Mouse (Mus musculus): Measurements from ENCODE around the gene Med26. TPM values are rescaled to one million over a fixed set of nuclear protein-coding genes. Genes with fewer than 3 reads are reported as not detected.

Med26 gene
- polyA plus RNA-seq, 1 experiment from 2014 or later = 18.1 TPM

GRCm38 (mm10) chr8:72521888-72522287 is 26.2 kb downstream of the Med26 start:
- H3K27ac ChIP-seq (ENCODE audit: low read depth, low read length) = no peak overlapping the region
- no peaks in the 10 kb centered on the region for H3K36me3 ChIP-seq (ENCODE audit: control insufficient read depth, insufficient read depth, low read length)
- H3K4me1 ChIP-seq (replicated peaks; ENCODE audit: control insufficient read depth, insufficient read depth, low read length) = no peaks in the 10 kb centered on the region
- H3K4me2 ChIP-seq (ENCODE audit: low read depth, low read length, severe bottlenecking) = no peak overlapping the region
- H3K27me3 ChIP-seq (ENCODE audit: control insufficient read depth, insufficient read depth, low read length) = no peaks in the 10 kb centered on the region
- no peak overlapping the region for H3K9ac ChIP-seq (ENCODE audit: low read length)
- DNase-seq (ENCODE audit: low spot score) (no peak), ATAC-seq (replicated peaks; ENCODE audit: low FRiP score) (no peak)
- H3K4me3 ChIP-seq (ENCODE audit: low read depth, low read length) = no peak overlapping the region
- H3K9me3 ChIP-seq (ENCODE audit: control insufficient read depth, low read length) = no peaks in the 10 kb centered on the region

- H3K9me3 ChIP-seq (ENCODE audit: control insufficient read depth, low read length) = no peaks in the 10 kb centered on the region
- H3K27me3 ChIP-seq (ENCODE audit: control insufficient read depth, insufficient read depth, low read length) = no peaks in the 10 kb centered on the region
- DNase-seq (ENCODE audit: low spot score) (peak; percentile 33), ATAC-seq (replicated peaks; ENCODE audit: low FRiP score) (no peak)
- H3K36me3 ChIP-seq (ENCODE audit: control insufficient read depth, insufficient read depth, low read length) = no peaks in the 10 kb centered on the region
- no peaks in the 10 kb centered on the region for H3K4me1 ChIP-seq (replicated peaks; ENCODE audit: control insufficient read depth, insufficient read depth, low read length)
- 70% methylated on average over 7 of the region's 7 CpGs for WGBS
- H3K4me3 ChIP-seq (ENCODE audit: low read depth, low read length) = no peak overlapping the region
- no peak overlapping the region for H3K9ac ChIP-seq (ENCODE audit: low read length)
- H3K27ac ChIP-seq (ENCODE audit: low read depth, low read length) = no peak overlapping the region
- H3K4me2 ChIP-seq (ENCODE audit: low read depth, low read length, severe bottlenecking) = no peak overlapping the region
These were observed 30.6 kb downstream of the Med26 start for GRCm38 (mm10) chr8:72517421-72517988.

DNA sequence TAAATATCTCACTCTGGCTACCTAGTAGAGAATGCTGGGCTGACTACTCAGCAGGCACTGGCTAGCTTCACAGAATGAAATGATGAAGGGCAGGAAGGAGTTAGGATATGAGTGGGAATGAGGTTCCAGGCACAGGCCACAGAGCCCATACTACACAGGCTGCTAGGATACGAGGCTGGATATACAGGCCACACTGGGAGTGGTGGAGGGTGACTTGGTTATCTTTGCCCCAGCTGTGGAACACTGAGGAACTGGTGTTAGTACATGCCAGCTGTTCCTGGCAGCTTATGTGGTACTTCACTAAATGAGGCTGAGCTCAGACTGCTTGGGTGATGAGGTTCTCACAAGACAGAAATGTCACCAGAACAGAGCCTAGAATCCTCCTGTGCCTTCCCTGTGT is 34.9 kb downstream of the Med26 start:
- DNase-seq (ENCODE audit: low spot score) (no peak), ATAC-seq (replicated peaks; ENCODE audit: low FRiP score) (no peak)
- Histone ChIP-seq H3K4me1 (replicated peaks; ENCODE audit: control insufficient read depth, insufficient read depth, low read length) (no peaks in the 10 kb centered on the region), H3K36me3 (ENCODE audit: control insufficient read depth, insufficient read depth, low read length) (no peaks in the 10 kb centered on the region), H3K9me3 (ENCODE audit: control insufficient read depth, low read length) (no peaks in the 10 kb centered on the region), H3K4me2 (ENCODE audit: low read depth, low read length, severe bottlenecking) (no peak overlapping the region), H3K9ac (ENCODE audit: low read length) (no peak overlapping the region), H3K27me3 (ENCODE audit: control insufficient read depth, insufficient read depth, low read length) (no peaks in the 10 kb centered on the region), H3K4me3 (ENCODE audit: low read depth, low read length) (no peak overlapping the region), H3K27ac (ENCODE audit: low read depth, low read length) (no peak overlapping the region)
- WGBS = 100% methylated on average over 1 of the region's 1 CpGs

DNA sequence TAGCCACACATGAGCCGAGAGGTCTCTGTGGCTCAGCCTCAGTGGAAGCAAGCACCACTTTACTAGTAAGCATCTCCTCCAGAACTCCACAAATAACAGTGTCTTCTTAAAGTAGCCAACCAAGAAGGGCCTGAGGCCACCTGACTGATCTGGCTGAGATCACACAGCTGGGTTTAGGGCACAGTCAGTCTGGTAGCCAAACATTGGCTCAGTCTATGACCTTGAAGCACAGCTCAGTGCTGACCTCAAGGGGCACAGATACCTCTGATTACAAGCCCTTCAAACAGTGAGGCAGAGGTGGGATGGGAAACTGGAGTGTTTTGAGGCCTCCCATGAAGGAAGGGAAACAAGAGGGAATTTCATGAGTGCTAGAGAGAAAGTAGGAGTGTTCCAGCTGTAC is 35.4 kb downstream of the Med26 start:
- Histone ChIP-seq H3K4me1 (replicated peaks; ENCODE audit: control insufficient read depth, insufficient read depth, low read length) (no peaks in the 10 kb centered on the region), H3K4me3 (ENCODE audit: low read depth, low read length) (no peak overlapping the region), H3K4me2 (ENCODE audit: low read depth, low read length, severe bottlenecking) (no peak overlapping the region), H3K27me3 (ENCODE audit: control insufficient read depth, insufficient read depth, low read length) (no peaks in the 10 kb centered on the region), H3K27ac (ENCODE audit: low read depth, low read length) (no peak overlapping the region), H3K9ac (ENCODE audit: low read length) (no peak overlapping the region), H3K9me3 (ENCODE audit: control insufficient read depth, low read length) (no peaks in the 10 kb centered on the region), H3K36me3 (ENCODE audit: control insufficient read depth, insufficient read depth, low read length) (no peaks in the 10 kb centered on the region)
- DNase-seq (ENCODE audit: low spot score) (no peak), ATAC-seq (replicated peaks; ENCODE audit: low FRiP score) (no peak)
- WGBS = 91% methylated on average over 1 of the region's 1 CpGs

DNA sequence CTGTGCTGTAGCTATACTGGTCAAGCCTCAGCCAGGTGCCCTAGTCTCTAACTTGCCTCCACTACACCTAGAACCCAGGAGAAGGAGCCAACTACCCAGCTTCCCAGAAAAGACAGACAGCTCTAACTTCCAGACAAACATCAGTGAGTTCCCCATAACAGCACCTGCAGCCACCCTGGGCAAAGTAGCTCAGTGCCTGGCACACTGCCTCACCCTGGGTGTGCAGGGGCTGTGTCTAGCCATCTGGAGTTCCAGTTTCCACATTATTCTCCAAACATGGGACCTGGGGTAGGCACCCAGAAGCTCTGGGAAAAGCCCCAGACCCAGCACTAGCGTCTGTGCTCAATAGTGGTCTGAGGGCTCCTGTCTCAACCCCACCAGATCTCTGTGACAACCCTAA is 40.6 kb downstream of the Med26 start:
- no peak overlapping the region for H3K4me2 ChIP-seq (ENCODE audit: low read depth, low read length, severe bottlenecking)

DNA sequence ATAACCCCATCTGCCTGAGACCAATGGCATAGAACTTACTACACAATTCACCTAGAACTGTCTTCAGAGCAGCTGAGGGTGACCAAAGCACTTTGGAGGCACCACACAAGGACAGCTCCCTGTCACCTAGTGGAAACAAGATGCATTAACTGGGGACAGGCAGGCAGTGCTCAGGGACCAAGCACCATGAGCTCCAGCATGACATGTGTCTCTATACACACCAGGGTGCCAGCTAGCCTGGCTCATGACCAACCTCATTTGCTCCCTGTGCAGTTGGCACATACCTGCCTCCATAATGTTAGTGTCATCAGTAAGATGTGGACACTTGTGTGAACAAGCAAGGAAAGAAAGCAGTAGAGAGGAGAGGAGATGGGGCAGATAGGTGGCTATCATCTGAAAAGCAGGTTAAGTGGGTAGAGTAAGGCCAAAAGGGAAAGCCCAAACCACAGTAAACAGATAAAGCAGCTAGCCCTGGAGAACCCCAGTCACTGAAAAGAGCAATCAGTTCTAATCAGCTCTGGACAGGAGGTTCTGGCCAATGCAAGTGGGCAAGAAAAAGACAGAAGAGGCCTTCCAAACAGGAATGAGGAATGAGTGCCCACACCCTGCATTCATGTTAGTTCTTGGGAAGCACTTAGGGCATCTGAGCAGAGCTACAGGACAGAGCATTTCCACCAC is 43.3 kb downstream of the Med26 start:
- DNase-seq (ENCODE audit: low spot score) (no peak), ATAC-seq (replicated peaks; ENCODE audit: low FRiP score) (no peak)
- Histone ChIP-seq H3K36me3 (ENCODE audit: control insufficient read depth, insufficient read depth, low read length) (no peaks in the 10 kb centered on the region), H3K27me3 (ENCODE audit: control insufficient read depth, insufficient read depth, low read length) (no peaks in the 10 kb centered on the region), H3K9me3 (ENCODE audit: control insufficient read depth, low read length) (no peaks in the 10 kb centered on the region), H3K4me2 (ENCODE audit: low read depth, low read length, severe bottlenecking) (no peak overlapping the region), H3K9ac (ENCODE audit: low read length) (no peak overlapping the region), H3K27ac (ENCODE audit: low read depth, low read length) (no peak overlapping the region), H3K4me3 (ENCODE audit: low read depth, low read length) (no peak overlapping the region), H3K4me1 (replicated peaks; ENCODE audit: control insufficient read depth, insufficient read depth, low read length) (no peaks in the 10 kb centered on the region)

More for the DNA sequence above, 40.6 kb downstream of the Med26 start:
- Histone ChIP-seq H3K4me3 (ENCODE audit: low read depth, low read length) (no peak overlapping the region), H3K36me3 (ENCODE audit: control insufficient read depth, insufficient read depth, low read length) (no peaks in the 10 kb centered on the region), H3K9ac (ENCODE audit: low read length) (no peak overlapping the region), H3K9me3 (ENCODE audit: control insufficient read depth, low read length) (no peaks in the 10 kb centered on the region), H3K4me1 (replicated peaks; ENCODE audit: control insufficient read depth, insufficient read depth, low read length) (no peaks in the 10 kb centered on the region), H3K27ac (ENCODE audit: low read depth, low read length) (no peak overlapping the region), H3K27me3 (ENCODE audit: control insufficient read depth, insufficient read depth, low read length) (no peaks in the 10 kb centered on the region)
- ATAC-seq (replicated peaks; ENCODE audit: low FRiP score) = no peak
- DNase-seq (ENCODE audit: low spot score) = no peak
- 89% methylated on average over 1 of the region's 1 CpGs for WGBS

DNA sequence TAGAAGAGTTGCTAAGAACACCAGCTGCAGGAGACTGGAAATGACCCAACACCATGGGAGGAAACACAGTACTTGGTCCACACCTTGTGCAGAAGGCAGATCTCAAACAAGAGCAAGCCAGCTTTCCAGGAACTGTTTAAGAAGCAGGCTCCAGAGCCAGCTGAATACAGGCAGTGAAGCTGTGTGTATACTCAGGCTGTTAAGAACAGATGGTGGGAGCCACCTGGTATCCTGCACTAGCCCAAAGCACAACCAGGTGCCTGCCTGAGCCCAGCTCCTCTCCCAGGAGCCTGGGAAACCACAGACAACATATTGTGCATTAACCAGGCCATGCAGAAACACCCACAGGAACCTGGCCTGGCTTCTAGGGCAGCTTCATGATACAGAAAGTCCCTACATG is 43.9 kb downstream of the Med26 start:
- ATAC-seq (replicated peaks; ENCODE audit: low FRiP score) (no peak), DNase-seq (ENCODE audit: low spot score) (no peak)
- Histone ChIP-seq H3K27me3 (ENCODE audit: control insufficient read depth, insufficient read depth, low read length) (no peaks in the 10 kb centered on the region), H3K36me3 (ENCODE audit: control insufficient read depth, insufficient read depth, low read length) (no peaks in the 10 kb centered on the region), H3K27ac (ENCODE audit: low read depth, low read length) (no peak overlapping the region), H3K4me1 (replicated peaks; ENCODE audit: control insufficient read depth, insufficient read depth, low read length) (no peaks in the 10 kb centered on the region), H3K9me3 (ENCODE audit: control insufficient read depth, low read length) (no peaks in the 10 kb centered on the region), H3K4me3 (ENCODE audit: low read depth, low read length) (no peak overlapping the region), H3K9ac (ENCODE audit: low read length) (no peak overlapping the region), H3K4me2 (ENCODE audit: low read depth, low read length, severe bottlenecking) (no peak overlapping the region)

DNA sequence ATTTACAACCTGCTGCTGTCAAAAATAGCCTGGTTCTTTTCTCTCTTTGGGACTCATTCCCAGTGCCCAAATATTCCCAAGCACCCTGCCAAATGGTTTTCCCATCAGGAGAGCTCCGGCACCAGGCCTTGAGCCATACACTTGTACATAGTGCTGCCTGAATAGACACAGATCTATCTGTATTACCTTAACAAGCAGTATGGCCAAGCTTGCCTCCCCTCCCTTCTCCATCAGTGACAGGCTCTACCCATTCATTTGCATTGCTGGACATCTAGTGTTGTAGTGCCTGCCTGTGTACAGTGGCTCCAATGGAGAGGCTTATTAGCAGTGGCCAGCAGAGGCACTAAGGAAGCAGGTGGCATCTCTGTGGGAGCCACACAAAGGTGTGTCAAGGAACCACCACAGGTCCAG is 47.5 kb downstream of the Med26 start:
- no peak overlapping the region for H3K27ac ChIP-seq (ENCODE audit: low read depth, low read length)
- no peaks in the 10 kb centered on the region for H3K9me3 ChIP-seq (ENCODE audit: control insufficient read depth, low read length)
- H3K4me2 ChIP-seq (ENCODE audit: low read depth, low read length, severe bottlenecking) = no peak overlapping the region
- no peaks in the 10 kb centered on the region for H3K4me1 ChIP-seq (replicated peaks; ENCODE audit: control insufficient read depth, insufficient read depth, low read length)
- 97% methylated on average over 1 of the region's 1 CpGs for WGBS
- H3K9ac ChIP-seq (ENCODE audit: low read length) = no peak overlapping the region
- no peak for DNase-seq (ENCODE audit: low spot score)
- H3K36me3 ChIP-seq (ENCODE audit: control insufficient read depth, insufficient read depth, low read length) = no peaks in the 10 kb centered on the region
- ATAC-seq (replicated peaks; ENCODE audit: low FRiP score) = no peak
- no peaks in the 10 kb centered on the region for H3K27me3 ChIP-seq (ENCODE audit: control insufficient read depth, insufficient read depth, low read length)
- H3K4me3 ChIP-seq (ENCODE audit: low read depth, low read length) = no peak overlapping the region

All from forebrain, embryonic 11.5 days (tissue).